Mouse (Mus musculus) testis, postnatal 10 days (tissue): ENCODE data around the gene Tex36.

Source experiments
- DNase-seq: peaks from one replicate; pipeline ENCODE4 v3.0.0; 2021; ENCODE audit warnings: low spot score

Gene Tex36

DNA sequence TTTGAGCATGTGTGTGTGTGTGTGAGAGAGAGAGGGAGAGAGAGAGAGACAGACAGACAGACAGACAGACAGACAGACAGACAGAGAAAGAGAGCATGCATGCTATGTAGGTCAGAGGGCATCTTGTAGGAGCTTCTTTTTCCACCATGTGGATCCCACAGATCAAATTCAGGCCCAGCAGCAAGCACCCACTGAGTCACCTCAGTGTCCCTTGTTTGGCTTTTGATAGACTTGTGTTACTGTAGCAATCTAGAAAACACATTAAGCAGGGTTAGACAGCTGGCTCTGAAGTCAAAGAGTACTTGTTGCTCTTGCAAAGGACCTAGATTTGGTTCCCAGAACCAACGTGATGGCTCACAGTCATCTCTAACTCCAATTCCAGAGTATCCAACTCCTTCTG is 10.2 kb downstream of the Tex36 start:
- no peak for DNase-seq

DNA sequence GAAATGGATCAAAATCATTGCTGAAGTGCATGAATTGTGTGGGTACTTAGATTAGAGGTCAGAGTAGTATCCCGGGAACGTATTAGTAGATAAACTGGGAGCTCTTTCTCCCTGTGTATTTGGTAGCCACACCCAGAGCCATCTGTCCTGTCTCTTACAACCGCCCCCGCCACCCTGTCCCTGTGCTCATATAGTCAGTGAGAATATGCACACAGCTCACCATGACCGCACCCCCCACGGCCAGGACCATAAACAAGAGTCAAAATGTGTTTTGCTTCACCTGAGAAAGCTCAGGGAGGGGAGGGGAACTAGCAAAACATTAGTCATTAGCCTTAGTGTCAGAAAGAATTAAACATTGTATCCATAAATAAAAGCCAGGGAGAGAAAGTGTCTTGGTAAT is 18.7 kb downstream of the Tex36 start:
- DNase-seq = no peak

DNA sequence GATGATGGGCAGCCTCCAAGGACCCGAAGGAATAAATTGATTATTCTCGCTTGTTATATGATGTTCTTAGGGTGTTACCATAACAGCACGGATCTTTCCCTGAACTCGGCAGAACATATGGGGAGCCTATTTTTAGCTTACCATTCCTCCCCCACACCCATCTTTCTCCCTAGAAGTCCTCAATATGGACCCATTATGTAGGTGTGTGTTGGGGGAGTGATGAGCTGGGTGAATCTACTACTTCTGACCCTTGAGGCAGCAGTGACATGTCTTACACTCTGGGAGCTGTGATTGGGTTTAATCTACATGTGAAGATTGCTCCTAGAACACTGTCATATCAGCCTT is 21.7 kb downstream of the Tex36 start:
- no peak for DNase-seq

DNA sequence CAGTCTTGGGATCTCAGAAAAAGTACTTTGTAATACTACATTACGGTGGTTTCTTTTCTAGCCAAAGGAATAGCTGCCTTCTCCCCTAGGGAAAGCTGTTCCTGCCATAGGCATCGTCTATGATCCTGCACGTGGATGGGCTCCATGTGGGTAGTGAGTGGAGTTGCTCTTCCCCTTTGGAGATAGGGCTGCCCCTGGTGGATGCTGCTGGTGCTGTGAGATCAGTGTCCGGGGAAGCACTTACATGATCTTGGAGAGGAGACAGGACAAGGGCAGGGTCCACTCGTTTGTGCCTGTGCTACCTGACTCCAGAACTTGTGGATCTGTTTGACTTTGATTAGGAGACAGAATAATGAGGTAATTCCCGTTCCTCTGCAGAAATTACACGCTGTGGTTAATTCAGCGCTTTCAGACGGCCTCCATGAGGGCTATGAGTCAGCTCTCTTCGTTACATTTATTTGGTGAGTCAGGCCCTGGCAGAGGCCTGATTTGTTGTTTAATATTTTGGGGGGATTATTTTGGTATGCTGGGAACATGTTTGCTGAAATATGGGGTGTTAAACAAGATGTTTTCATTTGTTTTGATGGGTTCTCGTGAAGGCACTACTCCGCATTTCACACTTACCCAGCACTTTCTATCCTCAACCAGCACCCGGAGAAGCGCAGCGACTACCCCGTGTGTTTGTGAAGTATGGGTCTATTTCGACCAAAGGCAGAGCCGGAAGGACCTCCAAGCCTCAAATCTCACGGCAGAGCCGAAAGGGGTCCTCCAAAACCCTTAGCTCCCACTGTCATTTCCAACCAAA is 22.3 kb downstream of the Tex36 start:
- no peak for DNase-seq

DNA sequence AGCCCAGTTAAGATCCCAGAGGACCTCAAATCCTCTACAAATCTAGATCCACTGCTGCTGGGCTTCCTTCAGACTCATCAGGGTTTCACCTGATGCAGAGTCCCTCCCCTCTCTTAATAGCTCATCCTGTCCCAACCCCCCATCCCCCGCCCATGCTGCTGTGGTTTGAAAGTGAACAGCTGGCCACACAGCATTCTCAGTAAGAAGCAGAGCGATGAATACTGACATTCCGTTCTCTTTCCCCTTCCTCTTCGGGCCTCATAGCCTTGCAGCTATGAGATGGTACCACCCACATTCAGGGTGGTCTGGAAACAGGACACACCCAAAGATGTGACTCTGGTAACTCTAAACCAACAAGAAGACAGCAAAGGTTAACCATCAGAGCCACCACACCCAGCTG is 25.1 kb downstream of the Tex36 start:
- no peak for DNase-seq

DNA sequence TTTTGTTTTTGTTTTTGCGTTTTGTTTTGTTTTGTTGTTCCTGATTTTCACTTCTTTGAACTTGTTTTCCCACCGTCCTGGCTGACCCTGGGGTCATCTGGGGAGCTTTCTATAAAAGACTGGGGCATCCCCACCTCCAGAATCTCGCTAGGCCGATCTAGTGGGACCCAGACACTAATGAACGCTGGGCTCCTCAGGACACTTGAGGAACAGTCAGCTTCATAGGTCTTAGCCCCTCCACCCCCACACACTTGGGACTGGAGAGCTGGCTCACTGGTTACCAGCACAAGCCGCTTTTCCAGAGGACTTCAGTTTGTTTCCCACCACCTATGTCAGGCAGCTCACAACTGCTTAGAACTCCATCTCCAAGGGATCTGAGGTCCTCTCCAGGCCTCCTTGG is 25.7 kb downstream of the Tex36 start:
- DNase-seq = no peak

DNA sequence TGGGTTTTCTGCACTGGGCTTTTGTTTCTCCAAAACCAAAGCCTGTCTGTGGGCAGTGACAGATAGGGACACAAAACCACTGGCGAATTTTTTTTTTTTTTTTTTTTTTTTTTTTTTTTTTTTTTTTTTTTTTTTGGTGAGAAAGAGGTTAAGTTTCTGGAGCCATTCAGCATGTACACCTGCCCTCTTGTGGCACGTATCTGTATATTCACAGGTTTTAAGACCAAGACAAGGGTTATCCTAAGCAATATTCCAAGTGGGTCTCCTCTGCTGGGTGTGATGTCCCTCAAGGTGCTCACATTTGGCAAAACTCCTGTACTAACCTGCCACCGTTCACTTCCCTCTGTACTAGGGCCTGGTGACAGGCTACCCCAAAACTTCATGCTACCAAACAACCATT is 30.0 kb downstream of the Tex36 start:
- DNase-seq = no peak

DNA sequence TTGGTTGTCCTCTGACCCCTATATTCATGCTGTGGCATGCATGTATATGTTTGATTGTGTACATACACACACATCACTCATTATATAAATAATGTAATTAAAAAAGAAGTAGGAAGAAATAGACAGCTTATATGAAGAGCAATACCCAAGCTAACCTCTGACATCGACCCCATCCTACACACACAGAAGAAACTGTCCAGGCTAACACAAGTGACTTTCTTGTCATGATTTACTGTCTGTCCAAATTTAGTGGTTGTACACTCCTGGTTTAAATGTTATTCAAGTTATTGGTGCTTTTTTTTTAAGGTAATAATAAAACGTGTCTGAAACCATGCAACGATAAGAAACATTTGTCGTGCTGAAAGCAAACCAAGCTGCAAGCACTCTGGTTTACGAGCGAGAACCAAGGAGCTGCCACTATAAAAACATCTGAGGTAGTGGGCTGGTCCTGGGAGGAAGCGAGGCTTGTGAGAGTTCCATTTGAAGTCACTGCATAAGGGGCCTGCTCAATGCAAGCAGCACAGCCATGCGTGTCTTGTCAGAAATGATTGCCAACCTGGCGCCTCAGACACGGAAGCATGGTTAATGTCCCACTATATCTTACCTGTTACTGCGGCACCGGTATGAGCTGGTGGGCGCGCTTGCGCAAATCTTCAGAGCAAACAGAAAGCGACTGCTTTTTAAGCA is 32.6 kb downstream of the Tex36 start:
- no peak for DNase-seq

DNA sequence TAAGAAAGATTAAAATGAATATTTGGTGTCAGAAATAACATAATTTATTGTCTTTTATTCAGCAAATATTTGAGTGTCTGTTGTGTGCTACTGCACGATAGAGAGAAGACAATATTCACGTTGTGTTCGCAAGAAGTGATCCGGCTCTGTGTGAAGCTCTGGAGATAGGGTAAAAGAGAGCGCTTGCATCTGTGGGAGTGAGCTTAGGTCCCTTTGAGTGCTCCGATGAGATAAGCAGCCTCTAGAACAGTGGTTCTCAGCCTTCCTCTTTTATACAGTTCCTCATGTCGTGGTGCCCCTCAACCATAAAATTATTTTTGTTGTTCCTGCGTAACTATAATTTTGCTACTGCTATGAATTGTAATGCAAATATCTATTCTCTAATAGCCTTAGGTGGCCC is 37.4 kb downstream of the Tex36 start:
- DNase-seq = no peak

DNA sequence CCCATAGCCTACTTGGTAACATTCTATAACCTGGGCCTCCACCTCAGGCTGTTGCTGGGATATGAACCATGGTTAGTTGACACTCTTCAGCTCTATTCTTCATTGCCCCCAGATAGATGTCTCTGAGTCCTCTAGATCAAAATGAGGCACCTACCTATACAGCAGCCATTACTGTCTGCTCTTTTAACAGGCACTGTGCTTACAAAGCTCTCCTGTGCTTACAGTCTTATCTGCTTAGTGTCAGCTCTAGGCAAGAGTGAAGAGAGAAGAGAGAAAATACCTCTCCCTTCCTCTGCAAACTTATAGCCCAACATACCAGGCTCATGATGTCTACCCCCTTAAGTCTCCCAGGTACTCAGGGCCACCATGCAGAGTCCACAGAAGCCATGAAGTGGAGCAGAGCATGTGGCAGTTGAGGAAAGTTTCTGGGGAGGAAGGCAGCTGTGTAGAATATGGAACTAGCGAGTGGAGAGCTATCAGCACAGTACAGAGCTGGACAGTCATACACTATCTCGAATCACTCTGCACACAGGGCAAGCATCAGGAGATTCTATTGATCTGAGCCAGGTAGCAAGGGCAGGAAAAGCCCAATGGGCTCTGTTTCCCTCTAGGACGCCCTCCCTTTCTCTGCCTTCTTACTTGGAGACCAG is 38.7 kb downstream of the Tex36 start:
- DNase-seq = no peak

DNA sequence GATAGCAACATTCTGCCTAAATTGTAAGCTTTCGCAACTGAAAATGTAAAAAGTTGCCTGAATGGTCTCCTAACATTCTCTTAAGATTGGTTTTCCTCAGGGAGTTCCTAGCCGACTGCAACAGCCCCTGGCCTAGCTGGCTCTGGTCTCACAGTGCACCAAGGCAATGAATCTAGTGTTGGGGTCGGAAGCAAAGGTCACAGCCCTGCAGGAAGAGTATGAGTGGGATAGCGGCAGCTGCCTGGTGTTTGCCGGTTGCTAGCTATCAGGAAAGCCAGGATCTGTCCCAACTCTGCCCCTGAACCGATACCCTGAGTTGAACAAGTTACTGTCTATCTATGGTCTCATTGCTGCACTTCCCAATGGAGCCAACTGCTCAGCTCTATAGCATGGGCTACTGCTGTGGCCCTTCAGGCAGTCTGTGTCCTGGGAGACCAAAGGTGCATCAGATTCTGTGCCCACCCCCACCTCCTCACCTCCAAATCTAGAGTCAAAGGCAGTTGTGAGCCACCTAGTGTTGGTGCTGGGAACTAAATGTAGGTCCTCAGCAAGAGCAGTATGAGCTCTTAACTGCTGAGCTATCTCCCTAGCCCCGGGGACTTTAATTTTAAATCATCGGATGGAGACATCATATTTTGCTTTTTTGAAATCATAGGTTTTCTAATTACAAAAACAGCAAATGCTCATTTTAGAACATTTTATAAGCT is 46.0 kb downstream of the Tex36 start:
- DNase-seq = no peak

DNA sequence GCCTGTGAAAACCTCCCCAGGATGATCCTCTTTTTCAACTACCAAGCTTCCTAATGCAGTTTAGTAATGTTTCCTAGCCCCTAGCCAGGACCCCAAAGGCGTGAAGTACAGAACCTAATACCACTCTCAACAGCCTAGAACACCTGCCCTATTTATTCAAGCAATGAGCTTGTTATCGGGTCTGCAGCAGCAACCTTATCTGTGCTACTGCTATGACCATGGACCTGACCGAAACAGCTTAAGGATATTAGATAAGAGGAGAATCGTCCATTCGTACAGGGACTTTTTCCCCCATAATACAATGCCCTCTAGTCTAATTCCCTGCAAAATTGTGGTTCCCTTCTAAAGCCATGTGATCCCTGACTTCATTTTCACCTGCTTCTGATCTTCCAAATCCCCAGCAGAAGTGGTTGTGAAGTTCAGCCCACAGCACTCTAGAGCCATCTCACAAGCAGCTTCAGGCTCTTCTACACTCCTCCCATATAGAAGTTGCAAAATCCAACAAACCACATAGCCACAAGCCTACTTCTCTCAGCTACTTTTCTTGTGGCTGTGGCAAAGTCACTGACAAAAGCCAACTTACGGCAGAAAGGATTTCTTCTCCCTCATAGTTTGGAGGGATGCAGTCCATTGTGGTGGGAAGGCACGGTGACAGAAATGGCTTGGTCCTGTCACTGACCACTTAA is 49.5 kb downstream of the Tex36 start:
- DNase-seq = no peak

DNA sequence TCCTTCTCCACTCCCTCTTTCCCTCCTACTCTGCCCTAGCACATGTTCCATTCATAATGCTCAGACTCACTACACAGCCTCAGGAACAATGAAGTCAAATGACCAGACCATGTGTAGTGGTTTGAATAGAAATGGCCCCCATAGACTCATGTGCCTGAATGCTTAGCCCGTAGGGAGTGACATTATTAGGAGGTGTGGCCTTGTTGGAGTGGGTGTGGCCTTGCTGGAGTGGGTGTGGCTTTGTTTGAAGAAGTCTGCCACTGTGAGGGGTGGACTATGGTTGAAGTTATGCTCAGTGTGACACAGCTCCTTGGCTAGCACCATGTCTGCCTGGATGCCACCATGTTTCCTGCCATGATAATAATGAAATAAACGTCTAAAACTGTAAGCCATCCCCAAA is 51.0 kb downstream of the Tex36 start:
- DNase-seq = no peak

DNA sequence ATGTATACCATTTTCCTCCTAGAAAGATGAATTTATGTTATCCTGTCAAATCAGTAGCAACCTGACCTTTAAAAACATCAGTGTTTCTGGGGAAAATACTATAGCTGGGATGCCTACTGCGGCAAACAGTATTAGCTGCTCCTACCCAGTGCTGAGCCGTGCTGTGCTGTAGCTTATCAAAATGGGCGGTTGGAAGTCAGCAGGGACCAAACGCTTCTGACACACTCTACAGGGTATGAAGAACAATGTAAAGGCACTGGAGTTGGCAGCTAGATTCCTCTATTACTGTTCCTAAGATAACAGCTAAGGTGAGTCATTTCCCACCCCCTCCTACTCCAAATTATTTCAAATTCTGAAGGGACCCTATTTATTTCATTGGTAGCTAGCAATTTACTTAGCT is 53.5 kb downstream of the Tex36 start:
- DNase-seq = no peak

DNA sequence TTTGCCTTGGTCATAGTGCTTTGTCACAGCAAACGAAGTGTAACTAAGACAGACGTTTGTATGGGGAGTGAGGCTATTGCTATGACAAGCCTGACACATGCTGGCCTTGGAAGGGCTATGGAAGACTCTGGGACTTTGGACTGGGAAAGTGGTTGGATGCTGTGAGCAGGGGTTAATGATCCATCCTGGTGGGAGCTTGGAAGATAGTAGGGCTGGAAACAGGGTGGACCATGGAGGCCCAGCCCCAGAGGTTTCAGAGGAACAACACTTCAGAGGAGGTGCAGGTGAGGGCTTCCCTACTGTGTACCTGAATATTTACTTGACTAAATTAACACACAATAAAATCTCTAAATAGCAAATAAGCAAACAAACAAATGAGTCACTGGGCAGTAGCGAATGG is 56.3 kb downstream of the Tex36 start:
- DNase-seq = no peak

DNA sequence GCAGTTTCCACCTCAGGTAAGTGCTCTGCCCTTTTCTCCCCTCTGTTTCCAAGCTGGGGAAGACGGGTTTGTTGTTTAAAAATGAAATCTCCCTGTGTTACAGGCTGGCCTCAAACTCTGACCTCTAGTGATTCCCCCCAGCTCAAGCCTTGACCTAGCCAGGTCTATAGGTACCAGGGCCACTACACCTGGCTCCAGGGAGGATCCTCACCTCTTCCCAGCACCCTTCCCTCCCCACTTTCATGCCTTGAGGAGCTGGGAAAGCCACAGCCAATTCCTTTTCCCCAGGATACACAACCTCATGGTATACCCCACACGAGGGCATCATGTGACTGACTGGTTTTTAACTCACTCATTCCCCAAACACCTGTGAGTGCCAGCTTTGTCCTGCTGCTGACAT is 57.0 kb downstream of the Tex36 start:
- DNase-seq = no peak

DNA sequence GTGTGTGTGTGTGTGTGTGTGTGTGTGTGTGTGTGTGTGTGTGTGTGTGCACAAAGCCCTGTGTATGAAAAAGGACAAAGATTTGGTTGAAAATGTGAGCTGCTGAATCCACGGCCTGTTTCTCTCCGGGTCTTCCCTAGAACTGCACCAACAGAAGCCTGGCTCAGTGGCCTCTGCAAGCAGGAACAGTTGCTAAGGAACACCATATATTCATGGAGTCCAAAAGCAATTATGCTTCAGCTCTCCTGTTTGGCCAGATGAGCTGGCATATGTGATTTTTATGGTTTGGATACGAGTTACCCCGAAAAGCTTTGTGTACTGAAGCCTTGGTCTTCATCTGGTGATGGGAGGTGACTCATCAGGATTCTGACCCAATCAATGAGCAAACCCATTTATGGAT is 58.8 kb downstream of the Tex36 start:
- no peak for DNase-seq

DNA sequence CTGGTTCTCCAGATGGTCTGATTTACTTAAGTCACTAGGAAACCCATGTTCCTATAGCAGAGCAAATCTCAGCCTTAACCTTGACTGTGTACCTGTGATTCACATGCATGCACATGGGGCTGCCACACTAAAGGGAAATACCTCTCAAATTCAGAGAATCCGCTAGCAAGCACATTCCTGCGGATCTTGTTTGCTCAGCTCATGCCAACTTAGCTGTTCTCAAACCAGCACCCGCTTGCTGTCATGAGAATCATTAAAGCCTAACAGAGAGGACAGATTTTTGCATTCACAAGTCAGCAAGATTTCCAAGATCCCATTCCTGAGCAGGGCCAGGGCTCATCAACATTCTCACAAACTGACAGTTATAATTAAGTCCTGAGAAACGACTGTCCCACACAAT is 64.6 kb downstream of the Tex36 start:
- no peak for DNase-seq
